Mouse (Mus musculus) olfactory bulb, adult 2 months (tissue): ENCODE results near the gene Masp2. TPM values are rescaled to one million over a fixed set of nuclear protein-coding genes. Genes with fewer than 3 reads are reported as not detected.
A peak's percentile ranks its signal among the peaks of the same experiment; 100 is the strongest.

Experiments used
- H3K27ac ChIP-seq: fragments of 200-500 bp; 2 replicates; pipeline ENCODE4 v1.5.1; 2012; ENCODE audit warnings: low read depth, low read length; ENCODE audit not compliant: insufficient read depth
- H3K4me1 ChIP-seq: fragments of 200-500 bp; 2 replicates; pipeline ENCODE4 v1.6.1; 2012; ENCODE audit warnings: low read length; ENCODE audit not compliant: control insufficient read depth, insufficient read depth
- H3K4me3 ChIP-seq: fragments of 200-500 bp; 2 replicates; pipeline ENCODE4 v1.5.1; 2012; ENCODE audit warnings: mild to moderate bottlenecking, low read depth, low read length, moderate library complexity; ENCODE audit not compliant: insufficient read depth
- CTCF ChIP-seq: fragments of 200-500 bp; IDR thresholded peaks from 2 replicates; pipeline ENCODE4 v1.5.1; 2012; ENCODE audit warnings: low read depth, mild to moderate bottlenecking, low read length, moderate library complexity; ENCODE audit not compliant: insufficient read depth
- POLR2A ChIP-seq: fragments of 200-500 bp; IDR thresholded peaks from 2 replicates; pipeline ENCODE4 v1.6.1; 2012; ENCODE audit warnings: mild to moderate bottlenecking, low read depth, low read length, moderate library complexity; ENCODE audit not compliant: insufficient read depth
- WGBS: fragments of 180-500 bp; shearing (Covaris S2); methylation state at CpG from one replicate; pipeline ENCODE4 v1.1.7; 2018; 5-methylcytosine and 5-hydroxymethylcytosine counted together
- polyA plus RNA-seq: library from polyadenylated mRNA; stranded (reverse); fragments of >200 nt; gene quantifications from 2 replicates; pipeline ENCODE4 v1.2.4, GENCODE M21; 2012; ENCODE audit warnings: low replicate concordance; ENCODE audit not compliant: missing spikeins, insufficient read depth, insufficient read length

Masp2 gene
- polyA plus RNA-seq, 1 experiment = not detected

DNA sequence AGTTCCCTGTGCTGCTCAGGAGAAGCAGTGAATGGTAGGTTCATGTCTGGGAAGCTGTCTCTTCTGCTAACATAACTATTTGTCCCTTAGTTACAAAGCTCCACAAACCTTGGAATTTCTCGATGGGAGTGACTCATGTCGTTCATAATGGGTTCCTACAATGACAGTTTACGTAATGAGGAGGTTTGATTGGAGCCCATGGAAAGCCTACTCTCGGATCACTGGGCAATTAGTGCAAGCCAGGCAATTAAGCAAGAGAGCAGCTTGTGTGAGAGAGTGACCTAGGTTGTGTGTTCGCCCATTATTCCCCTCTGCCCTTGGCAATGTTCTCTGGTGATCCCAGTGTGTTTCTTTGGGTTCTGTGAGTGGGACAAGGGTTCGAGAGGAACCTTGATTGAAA is 6.4 kb upstream of the Masp2 start:
- 50% methylated on average over 6 of the region's 6 CpGs for WGBS
- Histone ChIP-seq H3K4me3 (no peak overlapping the region), H3K27ac (no peak overlapping the region), H3K4me1 (peaks cover 22% of the 10 kb centered on the region)
- no peak for TF ChIP-seq POLR2A
- TF ChIP-seq CTCF = no peak

DNA sequence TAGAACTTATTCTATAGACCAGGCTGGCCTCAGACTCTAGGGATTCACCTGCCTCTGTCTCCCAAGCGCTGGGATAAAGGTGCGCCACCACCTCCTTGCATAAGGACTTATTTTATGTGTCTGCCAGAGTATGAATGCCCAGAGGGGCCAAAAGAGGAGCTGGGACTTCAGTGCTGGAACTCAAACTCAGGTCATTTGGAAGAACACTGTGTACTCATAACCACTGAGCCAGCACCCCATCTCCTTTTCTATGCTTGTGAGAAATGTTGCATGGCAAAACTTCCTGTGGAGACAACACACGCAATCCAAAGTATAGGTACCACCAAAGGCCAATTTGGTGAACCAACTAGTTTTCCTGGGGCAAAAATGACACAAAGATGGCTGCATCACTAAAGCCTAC is 5.6 kb upstream of the Masp2 start:
- H3K27ac ChIP-seq = no peak overlapping the region
- peaks cover 22% of the 10 kb centered on the region for H3K4me1 ChIP-seq
- no peak for TF ChIP-seq POLR2A
- no peak overlapping the region for H3K4me3 ChIP-seq
- WGBS = 92% methylated on average over 3 of the region's 3 CpGs

DNA sequence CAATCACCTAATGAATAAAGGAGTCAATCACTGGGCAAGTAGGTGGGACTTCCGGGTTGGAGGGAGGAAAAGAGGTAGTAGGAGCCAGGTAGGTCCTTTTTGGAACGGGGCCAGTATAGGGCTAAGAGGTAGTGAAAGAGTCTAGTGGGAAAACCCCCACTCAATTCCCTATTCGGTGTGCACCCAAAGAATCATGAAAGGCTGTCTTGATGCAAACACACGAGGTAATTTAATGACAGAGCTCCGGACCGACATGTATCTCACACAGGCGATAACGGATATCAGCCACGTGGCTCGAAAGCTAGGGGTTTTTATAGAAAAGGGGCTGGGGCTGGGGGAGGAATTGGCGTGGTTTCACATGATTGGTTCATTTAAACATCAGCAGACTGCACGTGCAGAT is 3.5 kb upstream of the Masp2 start:
- TF ChIP-seq CTCF (no peak), POLR2A (no peak)
- H3K4me1 ChIP-seq = peaks cover 15% of the 10 kb centered on the region
- no peak overlapping the region for H3K27ac ChIP-seq
- WGBS = 96% methylated on average over 12 of the region's 12 CpGs
- H3K4me3 ChIP-seq = no peak overlapping the region

DNA sequence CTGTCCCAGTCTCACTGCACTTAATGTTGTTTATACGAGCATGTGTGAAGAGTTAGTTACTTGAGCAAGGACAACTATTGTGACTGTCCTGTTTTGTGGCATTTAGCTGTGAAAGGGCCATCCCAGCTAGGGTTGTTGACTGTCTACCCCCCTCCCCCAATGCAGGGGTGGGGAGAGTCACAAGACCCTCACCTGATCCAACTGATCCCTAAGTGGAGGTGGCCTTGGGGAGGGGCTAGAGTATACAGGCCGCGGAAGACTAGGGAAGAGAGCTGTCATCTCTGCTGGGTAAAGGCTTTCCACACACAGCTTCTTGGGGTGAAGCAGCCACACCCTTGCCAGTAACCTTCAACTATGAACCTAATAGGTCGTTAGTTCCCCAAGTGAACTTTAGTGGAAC is 2.0 kb upstream of the Masp2 start:
- Histone ChIP-seq H3K4me1 (peaks cover 23% of the 10 kb centered on the region), H3K4me3 (no peak overlapping the region), H3K27ac (no peak overlapping the region)
- WGBS = 94% methylated on average over 4 of the region's 4 CpGs
- TF ChIP-seq CTCF (no peak), POLR2A (no peak)

DNA sequence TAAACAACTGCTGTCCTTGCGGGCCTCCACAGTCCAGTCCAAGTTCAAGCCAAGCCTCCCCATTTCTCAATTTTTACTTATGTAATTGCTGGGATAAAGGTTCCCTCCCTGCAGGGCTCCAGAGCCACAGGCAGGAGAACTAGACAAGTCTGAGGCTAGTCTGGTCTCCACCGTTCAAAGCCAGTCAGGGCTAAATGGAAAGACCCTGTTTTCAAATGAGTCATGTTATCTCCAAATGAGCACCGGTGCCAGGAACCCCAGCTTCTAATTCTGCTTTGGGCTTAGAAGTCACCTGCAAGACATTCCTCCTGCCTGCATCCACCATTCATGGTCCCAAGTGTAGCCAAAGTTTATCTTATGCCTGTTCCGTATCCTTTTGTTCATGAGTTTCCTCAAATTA is 483 bp upstream of the Masp2 start:
- Histone ChIP-seq H3K4me3 (no peak overlapping the region), H3K4me1 (peaks cover 23% of the 10 kb centered on the region), H3K27ac (no peak overlapping the region)
- TF ChIP-seq CTCF (no peak), POLR2A (no peak)
- 63% methylated on average over 4 of the region's 4 CpGs for WGBS

DNA sequence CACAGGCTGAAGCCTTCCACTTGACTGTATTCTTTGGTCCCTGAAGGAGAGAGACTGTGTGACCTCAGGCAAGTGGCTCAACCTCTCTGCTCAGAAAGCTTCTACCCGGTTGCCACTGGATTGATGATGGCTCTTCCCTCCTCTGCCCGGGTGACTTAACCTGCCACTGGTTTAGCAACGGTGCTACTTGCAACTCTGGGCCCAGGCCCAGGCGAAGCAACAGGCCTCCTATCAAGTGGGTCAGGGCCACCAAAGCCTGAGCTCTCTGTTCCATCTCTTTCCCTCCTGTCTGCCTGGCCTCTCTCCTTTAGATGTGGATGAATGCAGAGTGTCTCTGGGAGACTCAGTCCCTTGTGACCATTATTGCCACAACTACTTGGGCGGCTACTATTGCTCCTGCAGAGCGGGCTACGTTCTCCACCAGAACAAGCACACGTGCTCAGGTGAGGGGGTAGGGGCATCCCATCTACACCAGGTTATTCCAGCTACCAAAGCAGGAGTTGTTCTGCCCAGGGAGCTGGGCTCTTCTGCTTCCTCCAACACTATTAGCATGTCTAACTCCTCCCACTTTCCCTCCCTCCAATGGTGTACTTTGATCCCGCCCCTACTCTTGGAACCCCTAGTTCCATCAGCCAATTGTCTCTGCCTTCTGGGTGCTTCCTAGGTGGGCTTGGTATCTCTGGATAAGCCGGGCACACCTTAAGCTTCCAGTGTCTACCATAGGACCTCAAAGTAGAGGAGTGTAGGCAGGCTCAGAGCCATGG is 1.2 kb downstream of the Masp2 start:
- H3K4me3 ChIP-seq = no peak overlapping the region
- WGBS = 67% methylated on average over 10 of the region's 10 CpGs
- peaks cover 23% of the 10 kb centered on the region for H3K4me1 ChIP-seq
- TF ChIP-seq POLR2A = no peak
- TF ChIP-seq CTCF = no peak
- H3K27ac ChIP-seq = peak overlapping the region; percentile 67

DNA sequence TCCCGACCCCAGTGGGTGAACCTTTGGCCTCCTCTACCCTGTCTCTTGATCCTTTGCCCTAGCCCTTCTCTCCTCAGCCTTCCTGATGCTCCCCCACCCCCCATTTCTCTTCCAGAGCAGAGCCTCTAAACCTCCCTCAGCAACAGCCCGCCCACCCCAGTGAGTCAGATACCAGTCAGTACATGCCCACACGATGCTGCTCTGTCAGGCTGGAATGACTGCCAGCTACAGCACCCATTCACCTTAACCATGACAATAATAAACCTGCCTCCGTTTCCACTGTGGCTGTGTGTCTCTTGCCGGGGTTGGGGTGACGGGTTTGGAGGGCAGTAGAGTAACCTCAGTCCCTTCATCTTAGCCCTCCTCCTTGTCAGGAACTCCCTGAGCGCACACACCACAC is 1.8 kb downstream of the Masp2 start:
- TF ChIP-seq POLR2A (no peak), CTCF (no peak)
- no peak overlapping the region for H3K4me3 ChIP-seq
- WGBS = 52% methylated on average over 7 of the region's 7 CpGs
- H3K27ac ChIP-seq = peak overlapping the region; percentile 67
- H3K4me1 ChIP-seq = peaks cover 23% of the 10 kb centered on the region

DNA sequence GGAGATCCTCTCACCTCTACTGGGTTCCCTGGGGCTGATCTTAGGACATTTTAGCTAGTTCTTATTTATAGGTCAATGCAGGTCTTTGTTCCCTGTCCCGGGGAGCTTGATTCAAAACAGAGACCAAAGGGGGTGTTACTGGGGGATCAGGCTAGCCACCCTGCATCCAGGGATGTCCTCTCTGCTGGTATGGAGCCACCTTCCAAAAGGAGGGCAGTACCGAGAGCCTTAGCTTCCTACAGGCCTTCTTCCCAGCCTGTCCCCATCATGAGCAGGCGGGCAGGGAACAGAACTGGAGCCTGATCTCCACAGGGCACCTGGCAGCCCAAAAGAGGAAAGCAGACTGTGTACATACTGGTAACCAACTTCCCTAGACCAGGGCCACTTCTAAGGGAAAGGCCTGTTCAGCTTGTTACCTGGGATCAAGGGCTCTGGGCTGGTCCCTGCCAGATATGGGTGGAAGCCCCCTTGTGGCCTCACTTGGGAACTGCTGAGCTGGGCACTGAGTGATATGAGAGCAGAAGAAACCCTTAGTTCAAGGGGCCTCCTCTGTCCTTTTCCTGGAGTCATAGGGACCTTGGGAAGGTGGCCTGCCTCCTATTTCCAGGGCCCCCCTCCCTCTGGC is 2.3 kb downstream of the Masp2 start:
- WGBS = 77% methylated on average over 3 of the region's 3 CpGs
- peak overlapping the region; percentile 54 for H3K27ac ChIP-seq
- no peak overlapping the region for H3K4me3 ChIP-seq
- TF ChIP-seq POLR2A = no peak
- peak; percentile 68 for TF ChIP-seq CTCF
- peaks cover 23% of the 10 kb centered on the region for H3K4me1 ChIP-seq

DNA sequence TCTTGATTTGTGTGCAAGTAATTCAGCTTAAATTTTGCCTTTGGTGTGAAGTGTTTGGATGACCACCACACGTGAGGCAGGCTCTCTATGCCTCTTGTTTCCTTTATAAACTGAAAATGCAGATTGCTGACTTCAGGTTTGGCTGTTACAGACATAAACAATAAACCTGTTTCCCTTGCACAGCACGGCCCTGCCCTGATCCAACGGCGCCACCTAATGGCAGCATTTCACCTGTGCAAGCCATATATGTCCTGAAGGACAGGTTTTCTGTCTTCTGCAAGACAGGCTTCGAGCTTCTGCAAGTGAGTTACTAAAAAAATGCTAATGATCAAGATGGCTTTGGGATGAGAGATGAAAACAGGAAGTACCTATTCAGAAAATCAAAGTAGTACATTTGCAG is 5.4 kb downstream of the Masp2 start:
- Histone ChIP-seq H3K27ac (no peak overlapping the region), H3K4me1 (peaks cover 23% of the 10 kb centered on the region), H3K4me3 (no peak overlapping the region)
- TF ChIP-seq POLR2A (no peak), CTCF (peak; percentile 47; the same call in 1 of the 2 replicates)
- 21% methylated on average over 5 of the region's 5 CpGs for WGBS
